Mouse (Mus musculus): ENCODE measurements around the gene Cnbd2. TPM values are rescaled to one million over a fixed set of nuclear protein-coding genes. Genes with fewer than 3 reads are reported as not detected.

The Cnbd2 gene
- total and polyA plus RNA-seq, 3 experiments, result 0.59 to 2.2 (median 1.7) TPM

Small RNA genes within 50 kb of the gene (microRNA-seq; reads per million reads assigned to microRNA genes)
- gene Gm22758 (0 reads per million in 2 experiments), gene Gm22759 (0 reads per million in 2 experiments)

Other genes starting within 250 kb of the Cnbd2 start
- 1 to 10 TPM; 3.7 to 4.9 TPM for gene Spag4, start 247.1 kb upstream of the Cnbd2 start, total RNA-seq (2021)
- 2.3 and 3.8 TPM in 2 replicates for gene Spag4, start 247.1 kb upstream of the Cnbd2 start, polyA plus RNA-seq (2012; rRNA removed)
- 10 to 100 TPM; 48.8 to 53.9 TPM for gene Cpne1, start 200.3 kb upstream of the Cnbd2 start, total RNA-seq (2021)
- gene Cpne1, start 200.3 kb upstream of the Cnbd2 start, polyA plus RNA-seq (2012; rRNA removed), result 87.7 and 97.8 TPM in 2 replicates
- gene Rbm12, start 200.3 kb upstream of the Cnbd2 start, total RNA-seq (2021), result 10 to 100 TPM; 16.6 to 28.1 TPM
- 2.4 and 4.8 TPM in 2 replicates for gene Rbm12, start 200.3 kb upstream of the Cnbd2 start, polyA plus RNA-seq (2012; rRNA removed)
- gene Gm28036, start 185.2 kb upstream of the Cnbd2 start, total RNA-seq (2021), result 10 to 100 TPM; 14.6 to 21.1 TPM
- gene Gm28036, start 185.2 kb upstream of the Cnbd2 start, polyA plus RNA-seq (2012; rRNA removed), result 2.3 and 3.4 TPM in 2 replicates
- gene Romo1, start 168.3 kb upstream of the Cnbd2 start, total RNA-seq (2021), result 100 to 1,000 TPM; 233 to 376 TPM
- gene Romo1, start 168.3 kb upstream of the Cnbd2 start, polyA plus RNA-seq (2012; rRNA removed), result 407 and 417 TPM in 2 replicates
- 10 to 100 TPM; 76.7 to 90.3 TPM for gene Nfs1, start 168.1 kb upstream of the Cnbd2 start, total RNA-seq (2021)
- gene Nfs1, start 168.1 kb upstream of the Cnbd2 start, polyA plus RNA-seq (2012; rRNA removed), result 123 and 134 TPM in 2 replicates
- 100 to 1,000 TPM; 269 to 386 TPM for gene Rbm39, start 132.1 kb upstream of the Cnbd2 start, total RNA-seq (2021)
- 89.7 and 94.8 TPM in 2 replicates for gene Rbm39, start 132.1 kb upstream of the Cnbd2 start, polyA plus RNA-seq (2012; rRNA removed)
- 10 to 100 TPM; 37.8 to 44.5 TPM for gene Phf20, start 115.8 kb upstream of the Cnbd2 start, total RNA-seq (2021)
- 18.1 and 18.8 TPM in 2 replicates for gene Phf20, start 115.8 kb upstream of the Cnbd2 start, polyA plus RNA-seq (2012; rRNA removed)
- gene Scand1, start 405 bp downstream of the Cnbd2 start, total RNA-seq (2021), result 100 to 1,000 TPM; 106 to 129 TPM
- 580 and 627 TPM in 2 replicates for gene Scand1, start 405 bp downstream of the Cnbd2 start, polyA plus RNA-seq (2012; rRNA removed)
- gene Epb41l1, start 108.6 kb downstream of the Cnbd2 start, total RNA-seq (2021), result 10 to 100 TPM; 81.4 to 93.4 TPM
- gene Epb41l1, start 108.6 kb downstream of the Cnbd2 start, polyA plus RNA-seq (2012; rRNA removed), result 52.0 and 52.7 TPM in 2 replicates
- gene Aar2, start 235.3 kb downstream of the Cnbd2 start, total RNA-seq (2021), result 10 to 100 TPM; 30.5 to 32.9 TPM
- 28.8 and 43.3 TPM in 2 replicates for gene Aar2, start 235.3 kb downstream of the Cnbd2 start, polyA plus RNA-seq (2012; rRNA removed)